Mouse (Mus musculus) hindbrain, embryonic 13.5 days (tissue): Measurements from ENCODE around the gene F11. TPM values are rescaled to one million over a fixed set of nuclear protein-coding genes. Genes with fewer than 3 reads are reported as not detected.

Experiments used
- ATAC-seq: fragments of 200-750 bp; cut with Nextera tagmentation; 2 replicates; pipeline ENCODE4 v1.8.0; 2017; ENCODE audit warnings: moderate TSS enrichment; ENCODE audit not compliant: low FRiP score
- H3K27ac ChIP-seq: fragments of 300-500 bp; sonication (generic); 2 replicates; pipeline ENCODE4 v1.5.1; 2015; ENCODE audit warnings: inconsistent platforms, mild to moderate bottlenecking, moderate library complexity
- H3K27me3 ChIP-seq: fragments of 300-500 bp; sonication (generic); 2 replicates; pipeline ENCODE4 v1.6.1; 2015; ENCODE audit warnings: mild to moderate bottlenecking, inconsistent platforms
- H3K36me3 ChIP-seq: fragments of 300-500 bp; sonication (generic); 2 replicates; pipeline ENCODE4 v1.6.1; 2015; ENCODE audit warnings: mild to moderate bottlenecking, inconsistent platforms
- H3K4me1 ChIP-seq: fragments of 300-500 bp; sonication (generic); replicated peaks from 2 replicates; pipeline ENCODE4 v1.6.1; 2015; ENCODE audit warnings: inconsistent platforms
- H3K4me2 ChIP-seq: fragments of 300-500 bp; sonication (generic); 2 replicates; pipeline ENCODE4 v1.6.1; 2015; ENCODE audit warnings: inconsistent platforms, mild to moderate bottlenecking, moderate library complexity
- H3K4me3 ChIP-seq: fragments of 300-500 bp; sonication (generic); 2 replicates; pipeline ENCODE4 v1.5.1; 2015; ENCODE audit warnings: mild to moderate bottlenecking, inconsistent platforms
- H3K9ac ChIP-seq: fragments of 300-500 bp; sonication (generic); 2 replicates; pipeline ENCODE4 v1.6.1; 2015; ENCODE audit warnings: mild to moderate bottlenecking, inconsistent platforms
- H3K9me3 ChIP-seq: fragments of 300-500 bp; sonication (generic); 2 replicates; pipeline ENCODE4 v1.6.1; 2016; ENCODE audit warnings: inconsistent platforms
- WGBS: fragments of 180-500 bp; shearing (Covaris S2); methylation state at CpG from one replicate; pipeline ENCODE4 v1.1.7; 2015; 5-methylcytosine and 5-hydroxymethylcytosine counted together
- polyA plus RNA-seq: library from polyadenylated mRNA; unstranded; fragments of >200 nt; fragmentation: Nextera tagmentation; extraction: Ambion mirVana; gene quantifications from 2 replicates; pipeline ENCODE4 v1.2.1, GENCODE M21; 2015

The F11 gene
- polyA plus RNA-seq, 1 experiment from 2014 or later = not detected

DNA sequence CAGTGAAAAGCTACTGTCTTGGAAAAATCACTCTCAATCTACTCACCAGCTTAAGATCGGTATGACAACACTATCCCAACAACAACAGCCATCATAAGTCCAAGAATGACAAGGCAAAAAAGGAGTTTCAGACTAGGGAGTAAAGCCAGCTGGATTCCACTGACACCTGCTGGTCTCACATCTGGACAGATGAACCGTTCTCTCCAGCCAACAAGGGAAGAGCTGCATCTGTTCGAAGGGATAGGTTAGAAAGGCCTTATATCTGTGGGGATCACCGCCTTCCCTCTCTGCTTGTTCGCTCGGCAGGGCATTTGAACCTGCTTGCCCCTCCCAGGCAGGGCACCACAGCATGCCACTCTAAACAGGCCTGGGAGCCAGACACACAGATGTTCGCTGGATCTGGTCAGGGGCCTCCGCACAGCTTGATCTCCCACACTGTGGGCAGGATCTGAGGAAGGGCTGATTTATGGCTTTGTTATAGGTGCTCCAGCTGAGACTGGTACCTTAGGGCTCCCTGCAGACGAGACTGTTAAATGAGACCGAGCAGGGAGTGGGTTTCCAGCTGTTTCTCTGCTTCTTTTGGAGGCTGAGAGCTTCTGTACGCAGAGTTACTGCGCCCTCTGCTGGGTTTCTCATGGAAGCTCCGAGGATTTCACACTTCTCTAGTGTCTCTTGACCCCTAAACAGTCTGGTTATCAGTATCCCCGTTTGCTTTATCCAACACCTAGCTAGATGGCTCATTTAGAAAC lies 25.5 kb downstream of the F11 start:
- WGBS = 19% methylated on average over 14 of the region's 14 CpGs
- peak overlapping the region; percentile 18; the same call in 1 of the 2 replicates for H3K4me3 ChIP-seq
- ATAC-seq = peak; percentile 90
- peak overlapping the region; percentile 50 for H3K4me2 ChIP-seq
- H3K9ac ChIP-seq = peak overlapping the region; percentile 60
- peaks cover 3% of the 10 kb centered on the region; the same call in 1 of the 2 replicates for H3K27me3 ChIP-seq
- no peaks in the 10 kb centered on the region for H3K36me3 ChIP-seq
- H3K27ac ChIP-seq = no peak overlapping the region
- no peaks in the 10 kb centered on the region for H3K9me3 ChIP-seq
- H3K4me1 ChIP-seq = peaks cover 7% of the 10 kb centered on the region

- 90% methylated on average over 6 of the region's 6 CpGs for WGBS
- H3K4me1 ChIP-seq = peaks cover 7% of the 10 kb centered on the region
- no peak overlapping the region for H3K9ac ChIP-seq
- no peak for ATAC-seq
- no peak overlapping the region for H3K4me2 ChIP-seq
- peaks cover 3% of the 10 kb centered on the region; the same call in 1 of the 2 replicates for H3K27me3 ChIP-seq
- no peaks in the 10 kb centered on the region for H3K9me3 ChIP-seq
- H3K27ac ChIP-seq = no peak overlapping the region
- H3K4me3 ChIP-seq = no peak overlapping the region
- H3K36me3 ChIP-seq = no peaks in the 10 kb centered on the region
Measured at GRCm38 (mm10) chr8:45235228-45235627, 26.6 kb downstream of the F11 start.

- no peaks in the 10 kb centered on the region for H3K27me3 ChIP-seq
- H3K9me3 ChIP-seq = no peaks in the 10 kb centered on the region
- H3K27ac ChIP-seq = no peak overlapping the region
- H3K9ac ChIP-seq = no peak overlapping the region
- 59% methylated on average over 3 of the region's 3 CpGs for WGBS
- H3K36me3 ChIP-seq = no peaks in the 10 kb centered on the region
- no peak overlapping the region for H3K4me3 ChIP-seq
- no peak for ATAC-seq
- H3K4me2 ChIP-seq = no peak overlapping the region
- H3K4me1 ChIP-seq = peaks cover 7% of the 10 kb centered on the region
Measured at GRCm38 (mm10) chr8:45233256-45233655, 28.6 kb downstream of the F11 start.

DNA sequence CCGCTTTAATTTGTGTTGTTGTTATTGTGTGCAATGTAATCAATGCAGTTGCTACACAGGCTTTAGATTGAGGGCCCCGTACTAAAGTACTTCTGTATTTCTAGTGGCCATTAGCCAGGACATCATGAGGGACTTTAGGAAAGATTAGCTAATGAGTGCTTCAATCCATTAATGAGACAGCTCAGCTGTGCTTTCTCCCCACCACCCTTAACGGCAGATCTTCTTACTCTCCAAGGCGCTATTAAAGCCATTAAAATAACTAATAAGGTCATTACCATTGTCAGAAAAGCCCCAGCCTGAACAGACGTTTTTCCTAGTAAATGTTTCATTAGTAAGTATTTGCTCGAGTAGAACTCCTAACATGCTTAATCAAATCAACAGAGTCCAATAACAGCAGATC lies 59.4 kb downstream of the F11 start:
- peak; percentile 72 for ATAC-seq
- WGBS = 58% methylated on average over 6 of the region's 6 CpGs

GRCm38 (mm10) chr8:45201605-45202004 lies 60.2 kb downstream of the F11 start:
- Histone ChIP-seq H3K4me2 (no peak overlapping the region), H3K4me1 (peaks cover 6% of the 10 kb centered on the region; the same call in 1 of the 2 replicates), H3K36me3 (no peaks in the 10 kb centered on the region), H3K27ac (no peak overlapping the region; the same call in 1 of the 2 replicates), H3K4me3 (no peak overlapping the region), H3K9me3 (no peaks in the 10 kb centered on the region), H3K9ac (no peak overlapping the region), H3K27me3 (no peaks in the 10 kb centered on the region)
- ATAC-seq = no peak
- WGBS = 80% methylated on average over 5 of the region's 5 CpGs

More for the DNA sequence above, 59.4 kb downstream of the F11 start:
- Histone ChIP-seq H3K4me1 (0 out of 2 replicates have a peak, but pooled peaks cover 3% of the 10 kb centered on the region), H3K9me3 (no peaks in the 10 kb centered on the region), H3K36me3 (no peaks in the 10 kb centered on the region), H3K27ac (no peak overlapping the region), H3K27me3 (no peaks in the 10 kb centered on the region), H3K4me2 (no peak overlapping the region), H3K4me3 (no peak overlapping the region), H3K9ac (no peak overlapping the region)

DNA sequence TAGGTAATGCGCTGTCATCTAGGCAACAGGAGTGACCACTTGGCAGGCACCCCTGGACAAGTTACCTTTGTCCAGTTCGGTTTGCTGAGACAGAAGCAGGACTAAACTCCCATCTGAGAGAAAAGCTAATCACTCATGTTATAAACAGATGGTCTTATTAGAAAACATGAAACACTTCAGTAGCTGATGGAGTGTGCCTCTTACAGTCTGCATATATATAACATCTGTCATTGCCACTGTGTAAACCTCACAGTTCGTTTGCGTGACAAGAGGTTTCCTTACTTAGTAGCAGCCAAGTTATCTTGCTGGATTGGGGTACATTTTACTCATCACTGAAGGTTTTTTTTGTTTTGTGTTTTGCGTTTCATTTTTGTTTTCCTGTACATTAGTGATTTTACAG lies 64.5 kb downstream of the F11 start:
- H3K9ac ChIP-seq = no peak overlapping the region
- peaks cover 8% of the 10 kb centered on the region; the same call in 1 of the 2 replicates for H3K4me1 ChIP-seq
- WGBS = 76% methylated on average over 5 of the region's 5 CpGs
- no peaks in the 10 kb centered on the region for H3K27me3 ChIP-seq
- no peak overlapping the region for H3K4me3 ChIP-seq
- ATAC-seq = peak; percentile 52; the same call in 1 of the 2 replicates
- H3K4me2 ChIP-seq = no peak overlapping the region
- H3K36me3 ChIP-seq = no peaks in the 10 kb centered on the region
- no peaks in the 10 kb centered on the region for H3K9me3 ChIP-seq
- no peak overlapping the region for H3K27ac ChIP-seq

DNA sequence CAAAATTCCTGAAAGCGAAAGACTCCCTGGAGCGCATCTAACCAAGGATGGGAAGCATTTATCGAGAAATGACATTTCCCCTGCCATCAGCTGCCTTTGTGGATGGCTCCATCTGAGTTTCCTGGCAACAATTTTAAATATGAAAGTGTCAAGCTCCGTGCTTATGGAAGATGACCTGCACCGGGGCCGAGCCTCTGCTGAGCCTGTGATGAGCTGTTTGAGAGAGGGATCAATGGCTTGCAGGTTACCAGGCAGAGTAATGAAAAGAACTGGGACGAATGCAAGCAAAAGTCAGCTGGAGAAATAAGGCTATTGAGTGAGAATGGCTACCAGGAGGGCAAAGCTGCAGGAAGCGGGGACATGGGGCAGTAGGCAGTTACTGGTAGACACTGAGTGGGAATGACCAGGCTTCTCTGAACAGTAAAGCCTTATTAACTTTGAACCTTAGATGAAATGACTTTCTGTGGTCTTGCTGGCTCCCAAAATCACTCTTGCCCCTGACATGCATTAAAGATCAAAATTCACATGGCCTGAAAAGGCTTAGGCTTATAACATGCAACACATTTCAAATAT lies 65.8 kb downstream of the F11 start:
- H3K4me1 ChIP-seq = peaks cover 8% of the 10 kb centered on the region; the same call in 1 of the 2 replicates
- H3K27ac ChIP-seq = peak overlapping the region; percentile 55; the same call in 1 of the 2 replicates
- no peak overlapping the region for H3K4me3 ChIP-seq
- 0 out of 2 replicates have a peak overlapping the region, but pooled peaks have one; percentile 25 for H3K4me2 ChIP-seq
- H3K9ac ChIP-seq = no peak overlapping the region
- WGBS = 56% methylated on average over 8 of the region's 8 CpGs
- no peaks in the 10 kb centered on the region for H3K36me3 ChIP-seq
- no peaks in the 10 kb centered on the region for H3K27me3 ChIP-seq
- no peaks in the 10 kb centered on the region for H3K9me3 ChIP-seq
- ATAC-seq = no peak

Other genes starting within 250 kb of the F11 start
- 0.21 TPM in 2 replicates for gene Mtnr1a, start 192.9 kb downstream of the F11 start, polyA plus RNA-seq
- not detected in 2 replicates for gene Klkb1, start 32.8 kb upstream of the F11 start, polyA plus RNA-seq
- gene Gm45753, start 46.4 kb upstream of the F11 start, polyA plus RNA-seq = not detected in 2 replicates
- gene Cyp4v3, start 71.2 kb upstream of the F11 start, polyA plus RNA-seq = 1.5 and 1.8 TPM in 2 replicates
- gene Fam149a, start 120.3 kb upstream of the F11 start, polyA plus RNA-seq = 6.0 and 6.1 TPM in 2 replicates
- gene Tlr3, start 149.0 kb upstream of the F11 start, polyA plus RNA-seq = 0.72 and 1.6 TPM in 2 replicates
- gene Sorbs2, start 245.8 kb upstream of the F11 start, polyA plus RNA-seq = 71.7 and 75.4 TPM in 2 replicates